Mouse (Mus musculus): Measurements from ENCODE around the gene Faim.

Faim gene

DNA sequence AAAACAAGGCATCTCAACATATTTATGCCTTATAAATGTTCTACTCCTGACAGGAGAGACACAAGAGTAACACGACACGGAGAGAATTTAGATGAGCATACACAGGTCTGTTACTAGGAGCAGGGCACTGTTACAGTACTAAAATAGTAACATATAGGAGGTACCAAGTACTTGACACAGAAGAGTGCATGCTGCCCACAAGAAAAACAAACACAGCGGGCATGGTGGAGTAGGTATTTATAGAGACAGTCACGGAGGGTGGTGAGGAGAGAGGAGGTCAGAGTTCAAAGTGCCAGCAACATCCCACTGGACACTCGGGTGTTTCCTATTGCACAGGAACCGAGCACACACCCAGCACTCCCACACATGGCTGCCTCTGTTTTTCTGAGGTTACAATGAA lies 63.6 kb downstream of the Faim start:
- no peak for DNase-seq (ENCODE audit: low spot score)

All from MN1 (cell line).